Mouse (Mus musculus): ENCODE results near the gene Gm14440.
"Not testable (repeated sequence)": the region's sequence is repeated elsewhere in the genome, so short reads cannot be mapped to it uniquely, and the experiment has no call there.

Gm14440 gene

DNA sequence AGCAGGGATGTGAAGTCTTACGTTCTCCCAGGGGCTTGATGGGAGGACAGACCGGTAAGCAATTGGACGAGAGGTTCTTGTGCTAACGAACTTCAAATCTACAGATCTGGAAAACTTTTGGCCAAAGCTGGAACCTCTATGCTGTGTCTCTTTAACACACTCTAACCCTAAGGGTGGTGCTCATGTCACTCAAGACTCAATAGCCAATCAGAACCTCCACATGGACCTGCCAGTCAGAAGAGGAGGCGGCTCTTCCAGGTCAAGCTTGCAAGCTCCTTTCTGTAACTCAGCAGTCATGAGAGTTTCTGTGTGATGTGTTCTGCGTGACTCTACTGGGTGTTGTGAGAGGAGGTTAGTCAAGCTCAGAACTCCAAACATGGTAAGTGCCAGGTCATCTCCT, at the start of gene Gm14440:
Gm14440 (plus strand) TSS at position 301 of the 400 bp plus-strand sequence.
- DNase-seq = not testable (repeated sequence)
